Mouse (Mus musculus): ENCODE measurements around the gene Ttll3. TPM values are rescaled to one million over a fixed set of nuclear protein-coding genes. Genes with fewer than 3 reads are reported as not detected.

Ttll3 gene
- polyA plus RNA-seq, 1 experiment from 2014 or later = 1.1 TPM

- no peaks in the 10 kb centered on the region for H3K27me3 ChIP-seq (replicated peaks)
- H3K27ac ChIP-seq = no peak overlapping the region
- H3K36me3 ChIP-seq = peaks cover 12% of the 10 kb centered on the region
- 80% methylated on average over 1 of the region's 1 CpGs for WGBS (ENCODE audit: insufficient replicate concordance)
- no peak overlapping the region for H3K9ac ChIP-seq
- no peak for ATAC-seq
- H3K9me3 ChIP-seq (replicated peaks) = no peaks in the 10 kb centered on the region
- H3K4me1 ChIP-seq = 0 out of 2 replicates have a peak, but pooled peaks cover 3% of the 10 kb centered on the region
- no peak overlapping the region for H3K4me3 ChIP-seq
- no peak overlapping the region for H3K4me2 ChIP-seq
These were observed 26.8 kb upstream of the Ttll3 start for GRCm38 (mm10) chr6:113362241-113362640.

- no peak overlapping the region for H3K27ac ChIP-seq
- 64% methylated on average over 8 of the region's 8 CpGs for WGBS (ENCODE audit: insufficient replicate concordance)
- H3K27me3 ChIP-seq (replicated peaks) = no peaks in the 10 kb centered on the region
- ATAC-seq = no peak
- H3K4me3 ChIP-seq = no peak overlapping the region
- no peaks in the 10 kb centered on the region for H3K9me3 ChIP-seq (replicated peaks)
- no peak overlapping the region for H3K4me2 ChIP-seq
- 0 out of 2 replicates have a peak, but pooled peaks cover 3% of the 10 kb centered on the region for H3K4me1 ChIP-seq
- no peak overlapping the region for H3K9ac ChIP-seq
- H3K36me3 ChIP-seq = peaks cover 31% of the 10 kb centered on the region
These were observed 24.4 kb upstream of the Ttll3 start for GRCm38 (mm10) chr6:113364518-113365135.

- H3K27me3 ChIP-seq (replicated peaks) = no peaks in the 10 kb centered on the region
- ATAC-seq = no peak
- WGBS (ENCODE audit: insufficient replicate concordance) = 87% methylated on average over 6 of the region's 6 CpGs
These were observed 22.4 kb upstream of the Ttll3 start for GRCm38 (mm10) chr6:113366639-113367038.

GRCm38 (mm10) chr6:113367574-113367973, 21.5 kb upstream of the Ttll3 start:
- 0 out of 2 replicates have a peak overlapping the region, but pooled peaks have one; percentile 5 for H3K27ac ChIP-seq
- peaks cover 60% of the 10 kb centered on the region for H3K36me3 ChIP-seq
- ATAC-seq = no peak
- H3K4me1 ChIP-seq = peaks cover 9% of the 10 kb centered on the region
- H3K4me3 ChIP-seq = no peak overlapping the region
- WGBS (ENCODE audit: insufficient replicate concordance) = 97% methylated on average over 1 of the region's 1 CpGs
- H3K27me3 ChIP-seq (replicated peaks) = no peaks in the 10 kb centered on the region
- no peak overlapping the region for H3K4me2 ChIP-seq
- H3K9ac ChIP-seq = no peak overlapping the region
- no peaks in the 10 kb centered on the region for H3K9me3 ChIP-seq (replicated peaks)

More at GRCm38 (mm10) chr6:113366639-113367038, 22.4 kb upstream of the Ttll3 start:
- Histone ChIP-seq H3K4me2 (no peak overlapping the region), H3K9me3 (replicated peaks) (no peaks in the 10 kb centered on the region), H3K4me3 (no peak overlapping the region), H3K4me1 (0 out of 2 replicates have a peak, but pooled peaks cover 3% of the 10 kb centered on the region), H3K36me3 (peaks cover 51% of the 10 kb centered on the region), H3K27ac (no peak overlapping the region), H3K9ac (no peak overlapping the region)

- Histone ChIP-seq H3K4me1 (peaks cover 14% of the 10 kb centered on the region), H3K4me2 (no peak overlapping the region), H3K27ac (0 out of 2 replicates have a peak overlapping the region, but pooled peaks have one; percentile 5), H3K9ac (no peak overlapping the region), H3K9me3 (replicated peaks) (no peaks in the 10 kb centered on the region), H3K27me3 (replicated peaks) (no peaks in the 10 kb centered on the region), H3K4me3 (no peak overlapping the region), H3K36me3 (peaks cover 65% of the 10 kb centered on the region)
- 86% methylated on average over 7 of the region's 7 CpGs for WGBS (ENCODE audit: insufficient replicate concordance)
- no peak for ATAC-seq
These were observed 20.9 kb upstream of the Ttll3 start for GRCm38 (mm10) chr6:113368124-113368523.

GRCm38 (mm10) chr6:113368577-113368976, 20.5 kb upstream of the Ttll3 start:
- no peak for ATAC-seq
- H3K4me3 ChIP-seq = no peak overlapping the region
- H3K4me1 ChIP-seq = peaks cover 19% of the 10 kb centered on the region
- no peaks in the 10 kb centered on the region for H3K27me3 ChIP-seq (replicated peaks)
- WGBS (ENCODE audit: insufficient replicate concordance) = 87% methylated on average over 5 of the region's 5 CpGs
- H3K4me2 ChIP-seq = no peak overlapping the region
- H3K9me3 ChIP-seq (replicated peaks) = no peaks in the 10 kb centered on the region
- H3K9ac ChIP-seq = no peak overlapping the region
- peaks cover 70% of the 10 kb centered on the region for H3K36me3 ChIP-seq
- no peak overlapping the region for H3K27ac ChIP-seq

- Histone ChIP-seq H3K9me3 (replicated peaks) (no peaks in the 10 kb centered on the region), H3K4me2 (no peak overlapping the region), H3K36me3 (peaks cover 88% of the 10 kb centered on the region), H3K27ac (no peak overlapping the region), H3K27me3 (replicated peaks) (no peaks in the 10 kb centered on the region), H3K4me3 (no peak overlapping the region), H3K9ac (no peak overlapping the region), H3K4me1 (peaks cover 33% of the 10 kb centered on the region)
- no peak for ATAC-seq
- WGBS (ENCODE audit: insufficient replicate concordance) = 85% methylated on average over 20 of the region's 20 CpGs
These were observed 18.7 kb upstream of the Ttll3 start for GRCm38 (mm10) chr6:113370194-113370929.

GRCm38 (mm10) chr6:113373491-113373890, 15.6 kb upstream of the Ttll3 start:
- peak; percentile 55 for ATAC-seq
- Histone ChIP-seq H3K9ac (peak overlapping the region; percentile 60), H3K27me3 (replicated peaks) (no peaks in the 10 kb centered on the region), H3K4me1 (peaks cover 50% of the 10 kb centered on the region), H3K4me3 (peak overlapping the region; percentile 14; the same call in 1 of the 2 replicates), H3K36me3 (peaks cover 73% of the 10 kb centered on the region), H3K9me3 (replicated peaks) (no peaks in the 10 kb centered on the region), H3K4me2 (peak overlapping the region; percentile 55), H3K27ac (peak overlapping the region; percentile 84)
- 54% methylated on average over 4 of the region's 4 CpGs for WGBS (ENCODE audit: insufficient replicate concordance)

- ATAC-seq = no peak
- H3K4me2 ChIP-seq = peak overlapping the region; percentile 93
- no peaks in the 10 kb centered on the region for H3K9me3 ChIP-seq (replicated peaks)
- H3K9ac ChIP-seq = peak overlapping the region; percentile 93
- H3K4me3 ChIP-seq = peak overlapping the region; percentile 83
- peak overlapping the region; percentile 97 for H3K27ac ChIP-seq
- peaks cover 59% of the 10 kb centered on the region for H3K36me3 ChIP-seq
- 6% methylated on average over 7 of the region's 7 CpGs for WGBS (ENCODE audit: insufficient replicate concordance)
- H3K27me3 ChIP-seq (replicated peaks) = no peaks in the 10 kb centered on the region
- peaks cover 77% of the 10 kb centered on the region for H3K4me1 ChIP-seq
These were observed 11.9 kb upstream of the Ttll3 start for GRCm38 (mm10) chr6:113377172-113377495.

GRCm38 (mm10) chr6:113377496-113378385, 11.3 kb upstream of the Ttll3 start, which contains the start of the genes Tada3 and Arpc4:
Gene Tada3 (minus strand): TSS chr6:113377883.
Gene Arpc4 (plus strand): TSS chr6:113378115.
- Histone ChIP-seq H3K9ac (peak within 1 kb of the TSS; percentile 93), H3K4me3 (peak within 1 kb of the TSS; percentile 83), H3K27ac (peak within 1 kb of the TSS; percentile 97), H3K4me2 (peak within 1 kb of the TSS; percentile 93), H3K36me3 (peaks cover 59% of the 10 kb centered on the region), H3K27me3 (replicated peaks) (no peaks in the 10 kb centered on the region), H3K9me3 (replicated peaks) (no peaks in the 10 kb centered on the region), H3K4me1 (peaks cover 71% of the 10 kb centered on the region)
- peak; percentile 92 for ATAC-seq
- under 1% methylated on average over 60 of the region's 61 CpGs for WGBS (ENCODE audit: insufficient replicate concordance)

GRCm38 (mm10) chr6:113379246-113379645, 9.8 kb upstream of the Ttll3 start:
- no peaks in the 10 kb centered on the region for H3K27me3 ChIP-seq (replicated peaks)
- H3K36me3 ChIP-seq = peaks cover 59% of the 10 kb centered on the region
- no peaks in the 10 kb centered on the region for H3K9me3 ChIP-seq (replicated peaks)
- peak overlapping the region; percentile 83 for H3K4me3 ChIP-seq
- peak overlapping the region; percentile 22; the same call in 1 of the 2 replicates for H3K27ac ChIP-seq
- ATAC-seq = no peak
- peak overlapping the region; percentile 93 for H3K4me2 ChIP-seq
- H3K4me1 ChIP-seq = peaks cover 56% of the 10 kb centered on the region
- H3K9ac ChIP-seq = peak overlapping the region; percentile 93
- 24% methylated on average over 6 of the region's 6 CpGs for WGBS (ENCODE audit: insufficient replicate concordance)
